Mouse (Mus musculus) embryonic stem cell, embryonic (primary cell): ENCODE measurements at regions not wholly inside any gene's neighbourhood (a gene's known extent, or its start where the extent isn't known, plus 50 kb on each side); places are given as distances from the start of the nearest gene placed in this dataset.

Experiments
- CTCF ChIA-PET, 4 experiments: fragments of 300-600 bp in 2 of 4; fragments of 350-600 bp in 2 of 4; sonication (Branson Sonifier 250); formaldehyde crosslinking; loops; one replicate each; lab custom pipeline; 2022; ENCODE audit warnings: inconsistent platforms in 2 of 4; lab: Charles Lee
- POLR2A ChIA-PET, 4 experiments: fragments of 300-600 bp in 2 of 4; fragments of 350-600 bp in 2 of 4; sonication (Branson Sonifier 250); formaldehyde crosslinking; loops; one replicate each; lab custom pipeline; 2022; ENCODE audit warnings: antibody characterized with exemption in 4 of 4, inconsistent platforms in 1 of 4; lab: Charles Lee

- ChIA-PET CTCF (no interaction called here), POLR2A (no interaction called here)
Observed at GRCm38 (mm10) chr2:7840612-7841011, 331.2 kb upstream of the Celf2 start.

DNA sequence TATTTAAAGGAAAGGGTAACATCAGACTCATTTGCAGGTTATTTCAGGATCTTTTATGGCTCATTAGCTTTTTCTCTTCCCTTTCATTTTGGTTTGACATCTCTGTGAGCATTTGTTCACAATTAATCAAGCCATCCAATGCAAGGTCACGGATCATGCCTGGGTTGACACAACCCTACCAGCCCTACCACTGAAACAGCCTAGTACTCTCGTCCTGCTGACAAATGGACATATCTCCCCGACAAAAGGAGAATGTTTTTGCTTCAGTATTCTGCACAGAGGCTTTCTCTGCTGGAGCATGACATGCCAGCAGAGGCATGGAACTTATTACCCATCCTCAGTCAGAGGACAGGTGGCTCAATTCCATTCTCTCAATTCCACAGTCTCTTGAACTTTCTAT, 328.5 kb upstream of the Celf2 start:
- ChIA-PET CTCF (no interaction called here), POLR2A (no interaction called here)

DNA sequence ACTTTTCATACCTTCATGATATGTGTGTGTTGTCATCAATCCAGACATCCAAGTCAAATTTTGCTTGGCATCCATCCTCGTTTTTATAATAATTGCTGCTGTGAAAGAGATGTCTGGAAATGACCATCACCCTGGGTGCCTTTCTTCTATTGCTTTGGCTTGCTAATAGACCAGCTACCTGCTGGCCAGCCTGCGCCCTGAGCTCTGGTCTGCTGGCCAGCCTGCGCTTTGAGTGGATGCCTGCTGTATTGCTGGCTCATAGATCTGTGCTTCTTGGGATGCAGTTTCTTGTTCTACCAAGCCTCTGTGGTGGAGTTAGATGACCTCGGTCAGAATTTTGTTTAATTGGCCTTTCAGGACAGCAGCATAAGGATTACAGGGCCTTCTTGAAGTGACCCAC, 321.9 kb upstream of the Celf2 start:
- ChIA-PET POLR2A (no interaction called here), CTCF (no interaction called here)

GRCm38 (mm10) chr2:7826272-7826671, 316.9 kb upstream of the Celf2 start:
- ChIA-PET CTCF (interaction anchor here in 1 of 4 experiments (0.5 kb wide), 1 partner anchor 115 kb away, joined by 5 read pairs; no protein-coding TSS in a partner anchor), POLR2A (no interaction called here)

GRCm38 (mm10) chr2:7796415-7796814, 287.1 kb upstream of the Celf2 start:
- ChIA-PET CTCF (no interaction called here), POLR2A (no interaction called here)

- POLR2A ChIA-PET = no interaction called here
- CTCF ChIA-PET = no interaction called here
Observed at GRCm38 (mm10) chr2:7792456-7793145, 283.2 kb upstream of the Celf2 start.

- ChIA-PET CTCF (interaction anchor here in 1 of 4 experiments (0.6 kb wide), 1 partner anchor 14 kb away, joined by 4 read pairs; no protein-coding TSS in a partner anchor), POLR2A (interaction anchor here in 1 of 4 experiments (0.7 kb wide), 1 partner anchor 1299 kb away, joined by 3 read pairs; no protein-coding TSS in a partner anchor)
Observed at GRCm38 (mm10) chr2:7778610-7779009, 269.2 kb upstream of the Celf2 start.

DNA sequence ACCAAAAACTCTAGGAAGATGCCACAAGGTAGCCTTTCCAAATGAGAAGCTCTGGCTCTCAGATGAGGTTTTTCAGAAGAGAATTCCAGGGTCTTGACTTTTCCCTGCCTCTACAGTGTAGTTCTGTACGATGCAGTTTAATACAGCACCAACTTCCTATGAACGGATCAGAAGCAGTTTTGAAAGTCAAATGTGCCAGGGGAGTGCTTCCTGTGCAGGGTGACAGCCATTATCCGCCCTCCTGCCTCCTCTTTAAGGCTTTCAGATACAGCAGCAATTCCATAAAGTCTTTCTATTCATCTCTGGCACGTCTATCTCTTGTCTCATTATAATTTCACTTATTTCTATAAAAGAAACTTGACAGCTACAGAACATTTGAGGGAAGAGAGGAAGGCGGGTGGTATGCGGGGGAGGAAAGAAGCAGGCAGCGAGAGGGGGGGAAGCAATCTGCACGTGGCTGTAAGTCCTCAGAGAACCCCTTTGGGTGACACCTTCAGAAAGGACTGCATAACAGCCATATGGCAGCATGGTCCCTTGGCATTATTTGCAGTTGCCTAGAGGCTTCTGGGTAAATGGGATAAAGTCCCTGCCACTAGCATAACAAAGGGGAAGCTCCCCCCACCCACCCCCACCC, 224.9 kb upstream of the Celf2 start:
- CTCF ChIA-PET = no interaction called here

DNA sequence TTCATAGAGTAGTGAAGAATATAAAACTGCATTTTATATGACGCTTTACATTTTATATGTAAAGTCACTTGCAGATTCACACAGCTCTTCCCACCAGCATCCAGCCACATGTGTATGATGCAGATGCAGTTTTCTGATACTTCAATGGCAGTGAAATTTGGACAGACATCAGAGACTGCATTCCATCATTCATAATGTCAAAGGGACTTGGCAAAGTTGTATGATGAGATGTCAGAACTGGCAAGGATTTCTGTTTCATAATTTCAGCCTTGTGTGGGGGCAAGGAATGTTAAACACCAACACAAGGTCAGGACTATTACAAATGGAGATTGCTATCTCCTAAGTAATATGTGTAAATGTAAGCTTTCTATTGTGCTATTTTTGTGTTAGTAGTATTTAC, 221.6 kb upstream of the Celf2 start:
- ChIA-PET CTCF (no interaction called here), POLR2A (no interaction called here)

More for the DNA sequence above, 224.9 kb upstream of the Celf2 start:
- POLR2A ChIA-PET = no interaction called here

GRCm38 (mm10) chr2:7722283-7722935, 213.0 kb upstream of the Celf2 start:
- POLR2A ChIA-PET = no interaction called here
- CTCF ChIA-PET = no interaction called here

DNA sequence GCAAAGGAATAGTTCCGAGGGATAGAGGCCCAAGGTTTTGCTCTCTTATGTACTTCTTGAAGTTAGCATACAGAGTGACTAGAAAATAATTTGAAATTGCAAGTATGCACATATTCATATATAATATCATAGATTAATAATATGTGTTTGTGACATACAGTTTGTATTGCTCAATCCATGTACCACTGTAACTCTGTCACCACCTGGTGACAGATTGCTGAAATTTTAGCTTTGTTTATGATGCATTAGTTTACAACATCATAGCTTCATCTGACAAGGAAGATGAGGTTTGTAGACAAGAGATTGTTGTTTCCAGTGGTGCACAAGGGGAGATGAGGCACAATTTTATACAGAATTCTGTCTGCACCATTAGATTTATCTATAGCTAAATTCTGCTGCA, 201.7 kb upstream of the Celf2 start:
- CTCF ChIA-PET = interaction anchor here in 1 of 4 experiments (0.6 kb wide), 1 partner anchor 115 kb away, joined by 5 read pairs; no protein-coding TSS in a partner anchor
- POLR2A ChIA-PET = no interaction called here

GRCm38 (mm10) chr2:7710476-7710875, 201.1 kb upstream of the Celf2 start:
- CTCF ChIA-PET = no interaction called here
- POLR2A ChIA-PET = no interaction called here

GRCm38 (mm10) chr2:7683355-7683754, 174.0 kb upstream of the Celf2 start:
- POLR2A ChIA-PET = no interaction called here
- CTCF ChIA-PET = no interaction called here

DNA sequence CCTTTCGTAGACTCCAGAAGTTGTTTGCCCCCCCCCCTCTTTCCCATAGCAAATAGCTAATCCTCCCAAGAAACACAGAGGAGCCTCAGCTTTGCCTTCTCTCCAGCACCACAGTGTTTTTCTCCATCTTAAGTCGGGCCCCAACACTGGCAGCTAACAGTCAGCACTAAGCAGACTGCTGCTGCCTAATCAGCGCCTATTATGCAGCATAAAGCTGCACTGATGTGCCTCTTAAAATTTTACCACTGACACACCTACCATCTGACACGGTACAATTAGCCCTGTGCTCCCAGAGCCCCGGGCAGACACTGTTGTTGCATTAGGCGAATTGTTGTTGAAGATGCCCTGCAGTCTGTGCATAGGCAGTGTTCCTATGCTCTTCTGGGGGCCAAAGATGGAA, 131.5 kb upstream of the Celf2 start:
- CTCF ChIA-PET = no interaction called here
- POLR2A ChIA-PET = interaction anchor here in 1 of 4 experiments (0.6 kb wide), 1 partner anchor 471 kb away, joined by 3 read pairs; no protein-coding TSS in a partner anchor

DNA sequence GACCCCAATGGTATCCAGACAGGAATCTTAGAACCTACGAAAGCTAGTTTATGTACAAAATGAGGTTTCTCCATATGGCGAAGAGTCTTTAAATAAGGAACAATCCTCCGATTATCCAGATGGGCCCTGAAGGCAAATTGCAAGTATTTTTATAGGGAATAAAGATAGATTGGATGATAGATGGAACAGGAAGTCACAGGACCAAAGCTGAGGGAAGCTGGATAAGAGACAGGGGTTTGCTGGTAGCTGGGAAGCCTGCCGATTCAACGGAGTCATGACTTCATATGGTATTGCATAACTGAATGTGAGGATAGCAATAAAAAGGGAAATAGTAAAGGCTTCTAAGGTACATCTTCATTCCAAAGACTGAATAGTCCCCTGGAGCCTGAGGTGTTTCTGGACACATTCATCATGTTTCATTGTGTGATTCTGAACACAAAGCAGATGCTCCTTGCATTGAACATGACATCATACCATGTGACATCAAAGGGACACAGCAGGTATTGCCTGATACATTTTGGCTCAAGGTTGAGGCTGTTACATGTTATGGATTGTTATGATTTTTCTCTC, 113.4 kb upstream of the Celf2 start:
- POLR2A ChIA-PET = no interaction called here
- CTCF ChIA-PET = no interaction called here

DNA sequence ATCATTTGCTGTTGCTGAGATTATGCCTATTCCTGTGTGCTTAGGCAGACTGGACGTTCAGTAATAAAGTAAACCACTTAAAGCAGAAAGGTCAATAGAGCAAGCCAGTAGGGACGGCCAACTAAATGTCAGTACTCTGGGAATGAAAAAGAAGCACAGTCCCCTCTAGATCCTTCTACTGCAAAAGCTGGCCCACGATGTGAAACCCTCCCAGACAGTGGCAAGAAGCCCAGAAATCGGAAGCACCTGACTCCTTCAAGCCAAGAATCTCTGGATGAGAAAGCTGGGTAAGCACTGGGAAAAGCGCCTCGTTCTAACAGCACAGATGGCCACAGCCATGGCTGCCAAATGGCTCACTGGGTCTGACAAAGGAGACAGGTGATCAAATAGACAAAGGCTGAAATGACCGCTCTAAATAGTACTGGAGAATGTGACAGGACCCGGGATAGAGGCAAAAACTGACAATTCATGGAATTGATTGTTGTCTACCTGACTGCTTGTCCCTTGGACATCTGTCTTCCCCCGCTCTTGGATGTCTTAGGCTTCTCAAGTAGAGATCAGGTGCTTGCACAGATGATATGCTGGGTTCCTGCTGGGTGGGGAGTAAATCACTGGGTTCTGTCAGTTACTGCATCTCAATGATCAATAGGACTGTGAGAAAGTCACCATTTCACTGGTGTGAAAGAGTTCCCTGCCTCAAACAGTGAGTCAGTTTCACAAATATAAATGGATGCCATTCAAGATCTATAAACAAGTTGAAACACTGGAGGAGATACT, 110.7 kb upstream of the Celf2 start:
- POLR2A ChIA-PET = no interaction called here
- CTCF ChIA-PET = no interaction called here

- POLR2A ChIA-PET = no interaction called here
- CTCF ChIA-PET = no interaction called here
Observed at GRCm38 (mm10) chr2:7578196-7578595, 68.8 kb upstream of the Celf2 start.
